Mouse (Mus musculus) fat pad, adult 2 months (tissue): Measurements from ENCODE around the gene H2-D1.
"Not testable (repeated sequence)": the region's sequence is repeated elsewhere in the genome, so short reads cannot be mapped to it uniquely, and the experiment has no call there.

Experiments used
- DNase-seq: peaks from one replicate; pipeline ENCODE4 v3.0.0-alpha.2; 2011; ENCODE audit warnings: low read depth, low spot score; ENCODE audit errors: extremely low read depth

H2-D1 gene

DNA sequence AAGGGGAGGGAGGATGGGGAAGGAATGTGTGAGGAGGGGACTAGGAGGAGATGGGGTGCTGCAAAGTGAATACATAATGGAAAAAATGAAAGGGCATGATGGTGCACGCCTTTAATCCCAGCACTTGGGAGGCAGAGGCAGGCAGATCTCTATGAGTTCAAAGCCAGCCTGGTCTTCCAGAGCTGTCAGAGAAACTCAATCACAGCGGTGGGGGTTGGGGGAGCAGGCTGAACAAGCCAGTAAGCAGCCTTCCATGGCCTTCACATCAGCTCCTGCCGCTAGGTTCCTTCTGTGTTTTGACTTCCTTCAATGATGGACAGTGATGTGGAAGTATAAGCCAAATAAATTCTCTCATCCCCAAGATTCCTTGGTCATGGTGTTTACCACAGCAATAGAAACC is 7.2 kb upstream of the H2-D1 start:
- no peak for DNase-seq

DNA sequence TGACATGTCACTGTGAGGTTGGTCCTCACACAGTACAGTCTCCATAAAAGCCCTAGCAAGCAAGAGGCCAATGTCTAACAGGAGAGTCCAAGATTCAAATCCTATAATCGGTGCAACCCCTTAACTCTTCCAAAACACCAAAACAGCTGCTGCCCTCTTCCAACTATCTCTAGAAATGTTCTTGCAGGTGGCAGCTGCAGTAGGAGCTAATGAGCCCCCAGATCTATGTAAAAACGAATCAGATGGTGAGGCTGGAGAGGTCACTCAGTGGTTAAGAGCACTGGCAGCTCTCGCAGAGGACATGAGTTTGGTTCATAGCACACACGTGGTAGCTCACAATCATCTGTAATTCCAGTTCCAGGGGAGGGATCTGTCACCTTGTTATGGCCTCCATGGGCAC is 6.8 kb upstream of the H2-D1 start:
- DNase-seq, result no peak

DNA sequence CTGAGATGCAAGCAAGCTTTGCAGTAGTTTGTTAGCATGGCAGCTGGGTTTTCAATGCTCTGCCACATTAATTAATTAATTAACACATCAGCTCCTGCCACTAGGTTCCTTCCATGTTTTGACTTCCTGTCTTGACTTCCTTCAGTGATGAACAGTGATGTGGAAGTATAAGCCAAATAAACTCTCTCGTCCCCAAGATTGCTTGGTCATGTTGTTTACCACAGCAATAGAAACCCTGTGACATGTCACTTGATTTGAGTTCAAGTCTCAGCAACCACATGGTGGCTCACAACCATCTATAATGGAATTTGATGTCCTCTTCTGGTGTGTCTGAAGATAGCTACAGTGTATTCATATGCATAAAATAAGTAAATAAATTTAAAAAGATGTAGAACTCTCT is 5.2 kb upstream of the H2-D1 start:
- no peak for DNase-seq

DNA sequence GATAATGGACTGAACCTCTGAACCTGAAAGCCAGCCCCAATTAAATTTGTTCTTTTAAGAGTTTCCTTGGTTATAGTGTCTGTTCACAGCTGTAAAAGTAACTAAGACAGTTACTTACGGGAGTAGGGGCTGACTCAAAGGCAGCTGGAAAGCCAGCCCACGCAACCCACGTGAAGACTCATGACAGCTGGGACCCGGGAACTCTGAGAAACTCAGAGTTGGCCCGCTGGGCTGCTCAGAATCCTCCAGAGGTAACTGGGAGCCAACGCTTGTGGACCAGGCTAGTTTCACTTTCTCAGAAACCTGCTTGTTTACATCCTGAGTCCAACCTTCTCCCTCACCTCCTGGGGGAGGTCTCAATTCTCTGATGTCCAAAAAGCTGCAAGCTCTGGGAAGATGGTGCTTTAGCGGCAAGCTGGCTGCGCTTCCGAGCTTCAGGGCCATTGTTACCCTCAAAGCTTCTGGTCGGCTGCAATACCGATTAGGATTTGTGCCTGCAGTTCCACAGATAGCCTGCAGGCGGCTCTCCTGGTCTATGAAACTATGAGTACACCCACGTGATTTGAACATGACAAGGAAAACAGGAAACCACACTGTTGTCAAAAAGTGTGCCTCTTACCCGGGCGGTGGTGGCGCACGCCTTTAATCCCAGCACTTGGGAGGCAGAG is 4.6 kb upstream of the H2-D1 start:
- no peak for DNase-seq

DNA sequence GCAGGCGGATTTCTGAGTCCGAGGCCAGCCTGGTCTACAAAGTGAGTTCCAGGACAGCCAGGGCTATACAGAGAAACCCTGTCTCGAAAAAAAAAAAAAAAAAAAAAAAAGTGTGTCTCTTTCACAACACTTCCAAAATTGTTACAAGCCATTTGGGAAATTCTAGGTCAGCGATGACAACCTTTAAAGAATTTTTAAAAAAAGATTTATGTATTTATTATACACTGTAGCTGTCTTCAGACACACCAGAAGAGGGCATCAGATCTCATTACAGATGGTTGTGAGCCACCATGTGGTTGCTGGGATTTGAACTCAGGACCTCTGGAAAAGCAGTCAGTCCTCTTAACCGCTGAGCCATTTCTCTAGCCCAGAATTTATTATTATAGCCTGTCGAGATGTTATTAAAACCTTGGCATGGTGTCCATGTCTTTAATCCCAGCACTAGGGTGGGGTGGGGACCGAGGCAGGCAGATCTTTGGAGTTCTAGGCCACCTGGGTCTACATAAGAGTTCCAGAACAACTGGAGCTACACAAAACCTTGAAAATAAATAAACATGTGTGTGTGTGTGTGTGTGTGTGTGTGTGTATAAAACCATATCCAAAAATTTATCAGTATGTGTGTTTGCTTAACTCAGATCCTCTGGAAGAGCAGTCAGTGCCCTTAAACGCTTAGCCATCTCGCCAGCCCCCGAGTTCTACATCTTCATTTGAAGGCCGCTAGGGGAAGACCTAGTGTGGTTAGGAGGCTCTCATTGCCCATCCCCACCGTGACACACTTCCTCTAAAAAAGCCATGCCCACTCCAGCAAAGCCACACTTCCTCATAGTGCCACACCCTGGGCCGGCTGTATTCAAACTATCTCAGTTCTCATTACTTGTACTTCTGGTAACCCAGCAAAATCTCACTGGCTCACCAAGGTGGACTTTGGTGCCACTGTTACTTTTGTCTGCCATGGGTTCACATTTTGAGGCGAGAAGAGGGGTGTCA is 3.7 kb upstream of the H2-D1 start:
- DNase-seq, result no peak

GRCm38 (mm10) chr17:35259621-35260020 is 2.9 kb upstream of the H2-D1 start:
- DNase-seq, result no peak

- no peak for DNase-seq
These were observed 879 bp upstream of the H2-D1 start for GRCm38 (mm10) chr17:35261651-35262050.

- no peak for DNase-seq
These were observed 973 bp downstream of the H2-D1 start for GRCm38 (mm10) chr17:35263523-35263883.

DNA sequence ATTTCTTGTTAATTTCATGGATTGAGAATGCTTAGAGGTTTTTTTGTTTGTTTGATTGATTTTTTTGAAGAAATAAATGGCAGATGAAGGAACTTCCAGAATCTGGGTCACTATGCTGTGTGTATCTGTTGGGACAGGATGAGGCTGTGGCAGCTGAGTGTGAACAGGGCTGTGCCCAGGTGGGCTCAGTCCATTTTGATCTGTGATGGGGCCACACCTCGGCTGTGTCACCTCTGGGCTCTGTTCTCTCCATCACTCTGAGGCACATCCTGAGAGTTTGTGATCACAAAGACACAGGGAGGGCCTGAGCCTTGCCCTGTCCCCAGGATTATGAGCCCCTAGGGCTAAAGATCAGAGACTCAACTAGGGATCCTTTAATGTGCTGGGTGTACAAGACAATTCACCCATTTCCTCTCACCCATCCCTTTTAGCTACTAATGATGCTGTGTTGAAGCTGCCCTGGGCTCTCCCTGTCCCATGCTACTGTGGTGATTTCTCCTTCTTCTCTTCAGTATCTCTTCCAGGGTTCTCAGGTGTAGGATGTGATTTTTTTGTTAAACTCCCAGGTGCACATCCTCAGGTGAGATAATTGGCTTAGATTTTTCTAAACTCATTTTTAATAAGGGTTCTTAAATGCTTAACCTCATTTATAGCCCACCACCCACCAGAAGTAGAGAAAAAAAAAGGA is 5.0 kb downstream of the H2-D1 start:
- DNase-seq, result no peak

- DNase-seq, result no peak
These were observed 7.3 kb downstream of the H2-D1 start for GRCm38 (mm10) chr17:35269653-35270347.

- DNase-seq, result no peak
These were observed 9.7 kb downstream of the H2-D1 start for GRCm38 (mm10) chr17:35272249-35272648.

DNA sequence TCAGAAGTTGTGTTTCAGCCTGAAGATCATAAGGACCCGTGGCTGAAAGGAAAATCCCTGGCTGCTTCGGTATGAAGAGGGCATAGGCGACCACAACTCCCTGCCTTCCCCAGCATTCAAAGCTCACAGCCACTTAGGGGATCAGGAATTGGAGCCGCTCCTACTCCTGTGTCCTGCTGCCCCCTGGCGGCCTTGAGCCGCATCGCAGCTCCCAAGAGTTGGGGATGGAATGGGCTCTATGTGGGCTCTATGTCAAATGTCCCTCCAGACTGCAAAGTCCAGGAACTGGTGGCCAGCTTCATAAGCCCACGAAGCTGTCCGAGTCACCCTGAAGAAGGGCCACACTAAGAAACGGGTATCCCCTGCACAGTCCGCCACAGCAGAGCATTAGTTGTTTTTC is 12.2 kb downstream of the H2-D1 start:
- DNase-seq, result no peak

GRCm38 (mm10) chr17:35276304-35276864 is 13.9 kb downstream of the H2-D1 start:
- no peak for DNase-seq

- no peak for DNase-seq
These were observed 15.5 kb downstream of the H2-D1 start for GRCm38 (mm10) chr17:35278049-35278448.

- DNase-seq, result no peak
These were observed 16.6 kb downstream of the H2-D1 start for GRCm38 (mm10) chr17:35278957-35279688.

DNA sequence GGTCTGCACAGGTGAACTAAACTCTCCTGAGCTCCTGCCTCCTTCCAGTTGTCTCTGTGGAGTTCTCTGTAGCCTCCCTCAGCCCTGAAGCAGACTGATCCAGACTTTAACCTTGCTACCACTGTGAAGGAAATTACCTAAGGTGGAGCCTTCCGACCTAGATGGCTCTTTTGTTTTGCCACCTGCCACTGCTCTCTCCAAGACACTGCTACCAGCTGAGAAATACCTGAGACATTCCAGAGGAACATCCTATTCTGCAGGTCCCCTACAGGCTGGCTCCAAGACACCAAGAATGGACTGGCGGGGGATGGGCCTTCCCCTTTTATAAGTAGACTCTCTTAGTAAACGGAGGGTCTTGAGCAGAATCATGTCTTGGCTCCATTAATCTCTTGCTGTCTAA is 17.7 kb downstream of the H2-D1 start:
- DNase-seq, result no peak

GRCm38 (mm10) chr17:35285431-35285830 is 22.9 kb downstream of the H2-D1 start:
- DNase-seq, result no peak

GRCm38 (mm10) chr17:35295796-35296195 is 33.3 kb downstream of the H2-D1 start:
- not testable (repeated sequence) for DNase-seq

DNA sequence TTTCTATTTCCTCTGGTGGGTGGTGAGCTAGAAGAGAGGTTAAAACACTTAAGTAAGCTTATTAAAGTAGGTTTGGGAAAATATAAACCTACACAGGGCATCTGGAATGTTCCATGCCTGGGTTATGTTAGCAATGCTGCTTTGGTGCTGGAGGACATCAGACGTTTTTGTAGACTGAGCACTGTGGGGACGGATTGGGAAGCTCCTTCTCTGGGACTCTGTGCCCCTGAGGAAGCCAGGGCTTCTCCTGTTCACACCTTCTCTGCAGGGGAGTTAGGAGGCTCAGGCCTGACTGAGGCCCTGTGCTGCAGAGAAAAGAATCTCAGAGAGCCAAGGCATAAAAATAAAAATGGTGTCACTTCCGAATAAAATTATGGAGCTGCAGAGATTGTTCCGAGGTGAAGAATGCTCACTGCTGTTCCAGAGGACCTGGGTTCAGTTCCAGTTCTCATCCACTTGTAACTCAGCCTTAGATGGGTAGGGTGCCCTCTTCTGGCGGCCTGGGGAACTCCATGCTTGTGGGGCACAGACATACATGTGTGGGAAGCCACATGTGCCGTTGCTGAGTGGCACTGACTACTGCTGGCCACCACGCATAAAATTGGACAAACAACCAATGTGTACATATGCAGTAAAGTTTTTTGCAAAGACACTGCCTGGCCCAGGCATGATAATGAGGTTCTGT is 37.9 kb downstream of the H2-D1 start:
- not testable (repeated sequence) for DNase-seq
